In genomic region chr16:52451786-52452476, GRCm38 (mm10) we compare ENCODE assay signal across 8 mouse cellular contexts. TPM values are rescaled to one million over a fixed set of nuclear protein-coding genes. Genes with fewer than 3 reads are reported as not detected.
DNase-seq lines count a peak whose midpoint lies in the region; ATAC-seq and TF ChIP-seq lines count a peak whose summit lies in the region.

No protein-coding gene starts in this region.

- H3K27me3 ChIP-seq in forebrain, postnatal 0 days (ENCODE audit: insufficient read depth, low read length), result no peaks in the 10 kb centered on the region
- H3K27me3 ChIP-seq in midbrain, embryonic 10.5 days (ENCODE audit: low read depth, poor library complexity, severe bottlenecking), result peaks cover 35% of the 10 kb centered on the region

- peak overlapping the region; percentile 69 for H3K4me2 ChIP-seq in forebrain, postnatal 0 days (ENCODE audit: low read depth)

- H3K4me1 ChIP-seq in forebrain, postnatal 0 days (ENCODE audit: insufficient read depth), result no peaks in the 10 kb centered on the region
- H3K4me1 ChIP-seq in midbrain, embryonic 10.5 days, result peaks cover 44% of the 10 kb centered on the region

- 1% methylated on average over 23 of the region's 23 CpGs for WGBS in forebrain, postnatal 0 days
- WGBS in midbrain, embryonic 10.5 days, result 0% methylated on average over 23 of the region's 23 CpGs

- ATAC-seq in forebrain, postnatal 0 days, result no peak

- H3K27ac ChIP-seq in forebrain, postnatal 0 days (ENCODE audit: low read depth, low read length), result 0 out of 2 replicates have a peak overlapping the region, but pooled peaks have one; percentile 40
- peak overlapping the region; percentile 64 for H3K27ac ChIP-seq in midbrain, embryonic 10.5 days (replicated peaks)

- H3K9me3 ChIP-seq in forebrain, postnatal 0 days (ENCODE audit: low read length), result no peaks in the 10 kb centered on the region
- no peaks in the 10 kb centered on the region for H3K9me3 ChIP-seq in midbrain, embryonic 10.5 days (replicated peaks)

- peak overlapping the region; percentile 56 for H3K9ac ChIP-seq in forebrain, postnatal 0 days

- H3K36me3 ChIP-seq in forebrain, postnatal 0 days (ENCODE audit: insufficient read depth), result no peaks in the 10 kb centered on the region
- no peaks in the 10 kb centered on the region for H3K36me3 ChIP-seq in midbrain, embryonic 10.5 days

- TF ChIP-seq CTCF in forebrain, postnatal 0 days (IDR thresholded peaks at IDR 0.05; ENCODE audit: low read depth), result no peak

- peak overlapping the region; percentile 74 for H3K4me3 ChIP-seq in forebrain, postnatal 0 days (ENCODE audit: low read depth, low read length)
- peak overlapping the region; percentile 60 for H3K4me3 ChIP-seq in midbrain, embryonic 10.5 days

- DNase-seq in adrenal gland, postnatal 10 days, result peak; percentile 14
- no peak for DNase-seq in adrenal gland, adult 2 months
- DNase-seq in right cerebral cortex, adult 2 months (ENCODE audit: low spot score in 2 of 2), result peak; percentile 18 to 31
- DNase-seq in right cerebral cortex, postnatal 14 days, result no peak
- peak; percentile 16 for DNase-seq in forebrain, postnatal 0 days
- DNase-seq in kidney, postnatal 10 days, result peak; percentile 52
- DNase-seq in midbrain, embryonic 10.5 days (ENCODE audit: low spot score), result peak; percentile 24
- peak; percentile 24 for DNase-seq in testis, postnatal 14 days (ENCODE audit: low spot score)

RNA-seq across cellular contexts. Expression of gene Alcam, which starts 1.9 kb away (rescaled TPM):
- 10 to 100 TPM; 48.8 to 51.4 TPM for total RNA-seq in adrenal gland, postnatal 10 days (2021)
- 10 to 100 TPM; 44.1 to 61.6 TPM for total RNA-seq in adrenal gland, adult 2 months (2021)
- polyA plus RNA-seq in adrenal gland, adult 2 months (2012; rRNA removed), result 4.7 and 6.2 TPM in 2 replicates
- total RNA-seq in forebrain, postnatal 0 days (2014; rRNA removed), result 135 and 146 TPM in 2 replicates
- 21.8 and 30.8 TPM in 2 replicates for polyA plus RNA-seq in forebrain, postnatal 0 days (2015; fragmentation: Nextera tagmentation; extraction: Ambion mirVana)
- polyA plus RNA-seq in midbrain, embryonic 10.5 days (2016; fragmentation: Nextera tagmentation; extraction: Ambion mirVana), result 10.4 and 19.2 TPM in 2 replicates

Comparison
In these comparisons a context has a peak if more than half of its experiments do, and no peak if none do; other contexts are left out.
1. DNase-seq: peak in adrenal gland, postnatal 10 days (single experiment), right cerebral cortex, adult 2 months (2 of 2), forebrain, postnatal 0 days (single experiment), kidney, postnatal 10 days (single experiment), midbrain, embryonic 10.5 days (single experiment) and testis, postnatal 14 days (single experiment); none in adrenal gland, adult 2 months (single experiment) and right cerebral cortex, postnatal 14 days (single experiment).